8 mouse cellular contexts compared by ENCODE assay signal in genomic region chr9:108949231-108949966, GRCm38 (mm10). TPM values are rescaled to one million over a fixed set of nuclear protein-coding genes. Genes with fewer than 3 reads are reported as not detected.
DNase-seq lines count a peak whose midpoint lies in the region; ATAC-seq and TF ChIP-seq lines count a peak whose summit lies in the region.
"Had no signal": no experiment of that assay in that cellular context is flagged by ENCODE, and none has a peak within 500 bp of the region (broad histone marks: within the 10 kb centered on the region; RNA-seq: fewer than 3 reads in every experiment).

No protein-coding gene starts in this region.

- no peak overlapping the region for H3K9ac ChIP-seq in kidney, postnatal 0 days (ENCODE audit: low read depth, low read length)

- H3K4me1 ChIP-seq in cerebellum, adult 2 months (ENCODE audit: control insufficient read depth, insufficient read depth, low read length): peaks cover 24% of the 10 kb centered on the region
- H3K4me1 ChIP-seq in kidney, postnatal 0 days (replicated peaks; ENCODE audit: insufficient read depth, low read length): peaks cover 14% of the 10 kb centered on the region

- no peak overlapping the region for H3K4me2 ChIP-seq in kidney, postnatal 0 days (ENCODE audit: low read length)

- peak; percentile 55 for ATAC-seq in kidney, postnatal 0 days (replicated peaks; ENCODE audit: low FRiP score, low read depth)

- WGBS in cerebellum, adult 2 months: 44% methylated on average over 13 of the region's 13 CpGs
- 51% methylated on average over 13 of the region's 13 CpGs for WGBS in kidney, postnatal 0 days

- no peak for TF ChIP-seq POLR2A in cerebellum, adult 2 months (IDR thresholded peaks at IDR 0.05; ENCODE audit: borderline replicate concordance, insufficient read depth, low read length)

- H3K36me3 ChIP-seq in kidney, postnatal 0 days (ENCODE audit: insufficient read depth, low read length): peaks cover 42% of the 10 kb centered on the region

- H3K4me3 ChIP-seq in cerebellum, adult 2 months (replicated peaks; ENCODE audit: insufficient read depth, low read depth, low read length): no peak overlapping the region
- H3K4me3 ChIP-seq in kidney, postnatal 0 days (replicated peaks; ENCODE audit: low read depth, low read length): no peak overlapping the region

- no peaks in the 10 kb centered on the region for H3K27me3 ChIP-seq in cerebellum, adult 2 months (ENCODE audit: control insufficient read depth, insufficient read depth, low read length)
- no peaks in the 10 kb centered on the region for H3K27me3 ChIP-seq in kidney, postnatal 0 days (ENCODE audit: insufficient read depth, low read length)

- intact Hi-C loops in gastrocnemius, postnatal 36 days (cut with DNase I): no loop called here

- TF ChIP-seq CTCF in cerebellum, adult 2 months (IDR thresholded peaks at IDR 0.05; ENCODE audit: borderline replicate concordance, insufficient read depth, low read depth, low read length): no peak
- TF ChIP-seq CTCF in kidney, postnatal 0 days (IDR thresholded peaks at IDR 0.05; ENCODE audit: low read depth): no peak

- no peaks in the 10 kb centered on the region for H3K9me3 ChIP-seq in kidney, postnatal 0 days (replicated peaks; ENCODE audit: low read length)

- peak; percentile 10 for DNase-seq in 3T3-L1 (ENCODE audit: low read depth, low spot score)
- peak; percentile 60 to 62 for DNase-seq in cerebellum, adult 2 months
- DNase-seq in gastrocnemius, postnatal 36 days: peak; percentile 39 to 56
- DNase-seq in kidney, postnatal 0 days (ENCODE audit: low spot score): peak; percentile 87
- DNase-seq in testis, postnatal 14 days (ENCODE audit: low spot score): peak; percentile 25
- DNase-seq in retina, embryonic 14.5 days (ENCODE audit: low spot score): no peak
- DNase-seq in layer of hippocampus, adult 18-20 months (ENCODE audit: low spot score in 2 of 2): no peak

- peak overlapping the region; percentile 25 for H3K27ac ChIP-seq in cerebellum, adult 2 months (ENCODE audit: insufficient read depth, low read length)
- peak overlapping the region; percentile 75 for H3K27ac ChIP-seq in kidney, postnatal 0 days

RNA-seq across cellular contexts. Expression of gene Col7a1, which starts 4.0 kb away (rescaled TPM):
- 11.3 and 14.1 TPM in 2 replicates for polyA plus RNA-seq in cerebellum, adult 2 months (2012; rRNA removed)
- 1 to 10 TPM; 2.4 TPM for total RNA-seq in gastrocnemius, postnatal 36 days (2021)
- 2.9 and 3.1 TPM in 2 replicates for polyA plus RNA-seq in kidney, postnatal 0 days (2015; fragmentation: Nextera tagmentation; extraction: Ambion mirVana)
- 1 to 10 TPM; 1.9 to 2.3 TPM for total RNA-seq in layer of hippocampus, adult 18-20 months (2021)

RNA-seq across cellular contexts. Expression of gene Uqcrc1, which starts 13.0 kb away (rescaled TPM):
- 672 and 690 TPM in 2 replicates for polyA plus RNA-seq in cerebellum, adult 2 months (2012; rRNA removed)
- 1,000 to 10,000 TPM; 1,038 to 1,084 TPM for total RNA-seq in gastrocnemius, postnatal 36 days (2021)
- 662 and 717 TPM in 2 replicates for polyA plus RNA-seq in kidney, postnatal 0 days (2015; fragmentation: Nextera tagmentation; extraction: Ambion mirVana)
- 100 to 1,000 TPM; 346 to 356 TPM for total RNA-seq in layer of hippocampus, adult 18-20 months (2021)

RNA-seq across cellular contexts. Expression of gene Tmem89, which starts 35.0 kb away (rescaled TPM):
- 0.39 and 0.92 TPM in 2 replicates for polyA plus RNA-seq in cerebellum, adult 2 months (2012; rRNA removed)
- not detected for total RNA-seq in gastrocnemius, postnatal 36 days (2021)
- not detected in 2 replicates for polyA plus RNA-seq in kidney, postnatal 0 days (2015; fragmentation: Nextera tagmentation; extraction: Ambion mirVana)
- not detected for total RNA-seq in layer of hippocampus, adult 18-20 months (2021)
- polyA plus RNA-seq: liver, embryonic 16.5 days had no signal

RNA-seq across cellular contexts. Expression of gene Ucn2, which starts 36.4 kb away (rescaled TPM):
- 0.47 and 0.48 TPM in 2 replicates for polyA plus RNA-seq in cerebellum, adult 2 months (2012; rRNA removed)
- under 1 TPM; 0.23 to 0.67 TPM for total RNA-seq in gastrocnemius, postnatal 36 days (2021)
- 0.11 TPM in 1 of 2 replicates, not detected in the other for polyA plus RNA-seq in kidney, postnatal 0 days (2015; fragmentation: Nextera tagmentation; extraction: Ambion mirVana)
- under 1 TPM; 0.47 to 0.76 TPM for total RNA-seq in layer of hippocampus, adult 18-20 months (2021)
- polyA plus RNA-seq: liver, embryonic 16.5 days had no signal

RNA-seq across cellular contexts. Expression of gene Pfkfb4, which starts 42.2 kb away (rescaled TPM):
- polyA plus RNA-seq in cerebellum, adult 2 months (2012; rRNA removed): 17.5 and 20.1 TPM in 2 replicates
- 10 to 100 TPM; 37.3 to 46.3 TPM for total RNA-seq in gastrocnemius, postnatal 36 days (2021)
- 5.8 and 7.9 TPM in 2 replicates for polyA plus RNA-seq in kidney, postnatal 0 days (2015; fragmentation: Nextera tagmentation; extraction: Ambion mirVana)
- total RNA-seq in layer of hippocampus, adult 18-20 months (2021): 10 to 100 TPM; 12.1 to 17.5 TPM

Comparison
In these comparisons a context has a peak if more than half of its experiments do, and no peak if none do; other contexts are left out.
1. DNase-seq: peak in 3T3-L1 (single experiment), cerebellum, adult 2 months (2 of 2), gastrocnemius, postnatal 36 days (2 of 2), kidney, postnatal 0 days (single experiment) and testis, postnatal 14 days (single experiment); none in retina, embryonic 14.5 days (single experiment) and layer of hippocampus, adult 18-20 months (0 of 2).